Comparison of ENCODE assay signal across 20 mouse cellular contexts in the genomic region with DNA sequence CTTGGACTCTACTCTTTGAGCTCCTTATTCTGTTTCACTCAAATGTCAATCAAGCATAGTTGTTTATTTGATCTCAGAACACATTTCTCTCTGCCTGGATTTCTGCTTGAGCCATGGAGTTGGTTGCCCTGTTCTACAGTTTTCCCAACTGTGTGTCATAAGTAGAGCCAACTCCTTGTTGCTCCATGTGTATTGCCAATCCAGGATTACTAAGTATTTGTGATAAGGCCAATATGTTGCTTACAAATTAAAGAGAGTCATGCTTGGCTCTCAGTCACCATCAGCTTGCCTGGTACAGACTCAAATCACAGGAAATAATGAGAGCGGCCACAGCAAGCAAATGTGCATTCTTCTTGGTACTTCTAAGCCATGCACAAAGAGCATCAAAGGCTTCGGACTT.
DNase-seq lines count a peak whose midpoint lies in the region; ATAC-seq and TF ChIP-seq lines count a peak whose summit lies in the region.
"Had no signal": no experiment of that assay in that cellular context is flagged by ENCODE, and none has a peak within 500 bp of the region (broad histone marks: within the 10 kb centered on the region; RNA-seq: fewer than 3 reads in every experiment).

No protein-coding gene starts in this region.

- WGBS in intestine, embryonic 14.5 days: 97% methylated on average over 2 of the region's 2 CpGs
- WGBS in intestine, postnatal 0 days: 96% methylated on average over 2 of the region's 2 CpGs

- H3K9me3 ChIP-seq in intestine, embryonic 14.5 days (ENCODE audit: control insufficient read depth, low read length): no peaks in the 10 kb centered on the region
- no peaks in the 10 kb centered on the region for H3K9me3 ChIP-seq in intestine, postnatal 0 days (ENCODE audit: control insufficient read depth)
- H3K9me3 ChIP-seq: embryonic facial prominence, embryonic 12.5 days; midbrain, embryonic 13.5 days; neural tube, embryonic 12.5 days had no signal

- H3K4me2 ChIP-seq in intestine, embryonic 14.5 days (ENCODE audit: low read length): no peak overlapping the region
- H3K4me2 ChIP-seq in intestine, postnatal 0 days (replicated peaks; ENCODE audit: low read depth): no peak overlapping the region
- H3K4me2 ChIP-seq: embryonic facial prominence, embryonic 12.5 days; hindbrain, embryonic 14.5 days; midbrain, embryonic 13.5 days; neural tube, embryonic 12.5 days had no signal

- H3K9ac ChIP-seq in intestine, embryonic 14.5 days (ENCODE audit: low read length): no peak overlapping the region
- H3K9ac ChIP-seq in intestine, postnatal 0 days (ENCODE audit: low read depth, low read length): no peak overlapping the region
- H3K9ac ChIP-seq: embryonic facial prominence, embryonic 12.5 days; hindbrain, embryonic 14.5 days; midbrain, embryonic 13.5 days; neural tube, embryonic 12.5 days had no signal

- ATAC-seq in intestine, embryonic 14.5 days (replicated peaks; ENCODE audit: low FRiP score, low TSS enrichment, low read depth): no peak
- no peak for ATAC-seq in intestine, postnatal 0 days
- ATAC-seq: inflammation-experienced regulatory T-cells, adult 6 months; midbrain, embryonic 13.5 days had no signal

- no peak overlapping the region for H3K4me3 ChIP-seq in intestine, embryonic 14.5 days (ENCODE audit: low read depth, low read length)
- H3K4me3 ChIP-seq in intestine, postnatal 0 days (ENCODE audit: low read depth, low read length): no peak overlapping the region
- H3K4me3 ChIP-seq: embryonic facial prominence, embryonic 12.5 days; midbrain, embryonic 13.5 days; neural tube, embryonic 12.5 days had no signal

- no peaks in the 10 kb centered on the region for H3K36me3 ChIP-seq in intestine, embryonic 14.5 days (ENCODE audit: control insufficient read depth, insufficient read depth, low read length)
- H3K36me3 ChIP-seq in intestine, postnatal 0 days (ENCODE audit: control insufficient read depth, insufficient read depth): no peaks in the 10 kb centered on the region
- H3K36me3 ChIP-seq: embryonic facial prominence, embryonic 12.5 days; midbrain, embryonic 13.5 days; neural tube, embryonic 12.5 days had no signal

- no peak for TF ChIP-seq CTCF in intestine, postnatal 0 days (IDR thresholded peaks at IDR 0.05; ENCODE audit: low read depth)

- no peaks in the 10 kb centered on the region for H3K27me3 ChIP-seq in intestine, embryonic 14.5 days (replicated peaks; ENCODE audit: control insufficient read depth, insufficient read depth, low read length)
- no peaks in the 10 kb centered on the region for H3K27me3 ChIP-seq in intestine, postnatal 0 days (replicated peaks; ENCODE audit: control insufficient read depth, insufficient read depth, low read length)
- H3K27me3 ChIP-seq: embryonic facial prominence, embryonic 12.5 days; midbrain, embryonic 13.5 days; neural tube, embryonic 12.5 days had no signal

- no peaks in the 10 kb centered on the region for H3K4me1 ChIP-seq in intestine, embryonic 14.5 days (replicated peaks; ENCODE audit: control insufficient read depth, insufficient read depth, low read length)
- H3K4me1 ChIP-seq in intestine, postnatal 0 days (replicated peaks; ENCODE audit: control insufficient read depth, insufficient read depth, low read length): no peaks in the 10 kb centered on the region
- H3K4me1 ChIP-seq: embryonic facial prominence, embryonic 12.5 days; midbrain, embryonic 13.5 days; neural tube, embryonic 12.5 days had no signal

- H3K27ac ChIP-seq in intestine, embryonic 14.5 days (ENCODE audit: low read depth): no peak overlapping the region
- no peak overlapping the region for H3K27ac ChIP-seq in intestine, postnatal 0 days (ENCODE audit: low read depth, low read length)
- H3K27ac ChIP-seq: embryonic facial prominence, embryonic 12.5 days; hindbrain, embryonic 14.5 days; midbrain, embryonic 13.5 days; neural tube, embryonic 12.5 days had no signal

- DNase-seq in intestine, embryonic 14.5 days (ENCODE audit: low spot score): peak; percentile 39
- DNase-seq in 3T3-L1 (ENCODE audit: low read depth, low spot score): peak; percentile 3
- peak; percentile 40 for DNase-seq in NIH3T3 (ENCODE audit: low read depth)
- peak; percentile 43 to 65 for DNase-seq in layer of hippocampus, postnatal 14 days (ENCODE audit: low spot score in 2 of 2)
- DNase-seq in kidney, postnatal 25 days: no peak
- DNase-seq in cerebellum, postnatal 14 days: no peak
- DNase-seq: adrenal gland, postnatal 14 days; cerebellum, adult 11-12 months; cerebellum, postnatal 10 days; heart, postnatal 4 days; kidney, adult 8-10 months; kidney, postnatal 10 days; right cerebral cortex, postnatal 14 days; spleen, adult 18-20 months had no signal

Comparison
In these comparisons a context has a peak if more than half of its experiments do, and no peak if none do; other contexts are left out.
1. DNase-seq: peak in intestine, embryonic 14.5 days (single experiment), 3T3-L1 (single experiment), NIH3T3 (single experiment) and layer of hippocampus, postnatal 14 days (2 of 2); none in kidney, postnatal 25 days (0 of 2) and cerebellum, postnatal 14 days (0 of 2).